Mouse (Mus musculus) forebrain, embryonic 12.5 days (tissue): ENCODE results near the gene Neurod2. TPM values are rescaled to one million over a fixed set of nuclear protein-coding genes. Genes with fewer than 3 reads are reported as not detected.

ENCODE experiments used
- ATAC-seq: fragments of 200-750 bp; cut with Nextera tagmentation; 2 replicates; pipeline ENCODE4 v1.8.0; 2017; ENCODE audit warnings: moderate TSS enrichment; ENCODE audit not compliant: low FRiP score
- H3K27ac ChIP-seq: fragments of 300-500 bp; sonication (generic); 2 replicates; pipeline ENCODE4 v1.5.1; 2016; ENCODE audit warnings: mild to moderate bottlenecking
- H3K27me3 ChIP-seq: fragments of 300-500 bp; sonication (generic); 2 replicates; pipeline ENCODE4 v1.6.1; 2016; ENCODE audit warnings: mild to moderate bottlenecking
- H3K36me3 ChIP-seq: fragments of 300-500 bp; sonication (generic); replicated peaks from 2 replicates; pipeline ENCODE4 v1.6.1; 2016; ENCODE audit warnings: mild to moderate bottlenecking
- H3K4me1 ChIP-seq: fragments of 300-500 bp; sonication (generic); 2 replicates; pipeline ENCODE4 v1.6.1; 2016
- H3K4me2 ChIP-seq: fragments of 300-500 bp; sonication (generic); 2 replicates; pipeline ENCODE4 v1.6.1; 2016; ENCODE audit warnings: mild to moderate bottlenecking, moderate library complexity
- H3K4me3 ChIP-seq: fragments of 300-500 bp; sonication (generic); replicated peaks from 2 replicates; pipeline ENCODE4 v1.5.1; 2016; ENCODE audit warnings: mild to moderate bottlenecking
- H3K9ac ChIP-seq: fragments of 300-500 bp; sonication (generic); 2 replicates; pipeline ENCODE4 v1.6.1; 2016; ENCODE audit warnings: mild to moderate bottlenecking
- H3K9me3 ChIP-seq: fragments of 300-500 bp; sonication (generic); 2 replicates; pipeline ENCODE4 v1.6.1; 2016
- WGBS: fragments of 180-500 bp; shearing (Covaris S2); methylation state at CpG from one replicate; pipeline ENCODE4 v1.1.7; 2016; 5-methylcytosine and 5-hydroxymethylcytosine counted together
- polyA plus RNA-seq: library from polyadenylated mRNA; unstranded; fragments of >200 nt; fragmentation: Nextera tagmentation; extraction: Ambion mirVana; gene quantifications from 2 replicates; pipeline ENCODE4 v1.2.1, GENCODE M21; 2016

Gene Neurod2
- 19.9 and 20.5 TPM in 2 replicates for polyA plus RNA-seq

DNA sequence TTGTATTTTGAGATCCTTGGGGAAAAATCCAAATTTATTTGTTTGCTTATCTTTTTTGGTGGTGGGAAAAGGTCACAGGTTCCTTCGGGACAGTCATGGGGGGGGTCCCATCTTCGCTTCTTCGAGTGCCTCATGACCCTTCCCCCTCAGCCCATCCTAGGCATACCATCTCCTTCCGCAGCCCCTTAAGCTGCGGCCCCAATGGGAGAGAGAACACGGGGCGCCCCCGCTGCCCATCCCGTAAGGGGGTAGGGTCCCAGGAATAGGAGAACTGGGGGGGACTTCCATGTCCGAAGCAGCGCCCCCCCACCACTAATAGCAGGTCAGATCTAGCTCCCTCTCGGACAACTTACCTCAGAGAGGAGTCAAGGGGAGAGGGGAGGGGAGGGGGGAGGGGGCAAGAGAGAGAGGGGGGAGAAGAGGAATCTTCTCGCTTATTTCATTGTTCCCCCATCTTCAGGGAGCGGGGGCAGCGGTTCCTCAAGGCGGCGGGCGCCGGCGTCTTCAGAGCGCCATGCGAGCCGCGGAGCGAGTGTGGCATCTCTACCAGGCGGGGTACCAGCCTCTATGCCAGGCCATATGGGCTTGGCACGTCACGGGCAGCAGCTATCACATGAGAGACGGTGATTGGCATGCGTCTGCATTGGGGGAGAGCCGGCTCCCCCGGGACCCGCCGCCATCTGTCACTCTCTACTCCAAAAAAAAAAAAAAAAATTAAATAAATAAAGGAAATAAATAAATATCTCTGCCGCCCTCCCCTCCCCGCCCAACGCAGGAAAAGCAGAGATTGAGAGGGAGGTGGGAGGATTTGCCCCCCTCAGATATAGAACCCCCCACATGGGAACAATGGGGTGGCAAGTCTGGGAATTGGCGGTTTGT, at the start of gene Neurod2:
TSS of gene Neurod2 (minus strand) at position 568 of the 879 bp plus-strand sequence.
- Histone ChIP-seq H3K27me3 (peaks cover 98% of the 10 kb centered on the region), H3K9ac (peak within 1 kb of the TSS; percentile 55), H3K9me3 (no peaks in the 10 kb centered on the region), H3K4me3 (peak within 1 kb of the TSS; percentile 43), H3K27ac (peak within 1 kb of the TSS; percentile 77), H3K4me1 (peaks cover 43% of the 10 kb centered on the region), H3K4me2 (peak within 1 kb of the TSS; percentile 44), H3K36me3 (no peaks in the 10 kb centered on the region)
- 0 out of 2 replicates have a peak, but pooled peaks have one; percentile 44 for ATAC-seq
- WGBS: 2% methylated on average over 38 of the region's 38 CpGs

DNA sequence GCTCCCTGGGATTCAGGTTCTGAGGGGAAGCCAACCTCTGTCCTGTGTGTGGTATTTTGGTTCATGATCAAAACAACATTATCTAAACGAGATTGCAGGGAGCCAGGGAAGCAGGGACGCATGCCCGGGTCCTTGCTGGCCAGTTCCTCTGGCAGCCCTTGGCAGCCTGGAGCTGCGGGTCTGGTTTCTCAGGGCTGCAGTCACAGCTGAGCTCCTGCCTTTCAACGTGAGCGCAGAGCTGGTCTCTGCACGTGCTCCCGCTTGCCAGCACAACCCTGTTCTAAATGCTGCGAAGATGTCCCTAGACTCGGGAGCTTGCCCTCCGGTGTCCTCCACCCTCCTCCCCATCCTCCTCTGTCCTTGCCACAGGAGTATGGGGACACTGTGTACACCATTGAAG, 48.3 kb upstream of the Neurod2 start:
- no peak overlapping the region for H3K9ac ChIP-seq
- peaks cover 71% of the 10 kb centered on the region for H3K36me3 ChIP-seq
- H3K4me1 ChIP-seq: peaks cover 3% of the 10 kb centered on the region; the same call in 1 of the 2 replicates
- H3K27ac ChIP-seq: no peak overlapping the region
- H3K9me3 ChIP-seq: no peaks in the 10 kb centered on the region
- H3K4me2 ChIP-seq: no peak overlapping the region
- no peak for ATAC-seq
- no peak overlapping the region for H3K4me3 ChIP-seq
- no peaks in the 10 kb centered on the region for H3K27me3 ChIP-seq
- WGBS: 86% methylated on average over 11 of the region's 11 CpGs

DNA sequence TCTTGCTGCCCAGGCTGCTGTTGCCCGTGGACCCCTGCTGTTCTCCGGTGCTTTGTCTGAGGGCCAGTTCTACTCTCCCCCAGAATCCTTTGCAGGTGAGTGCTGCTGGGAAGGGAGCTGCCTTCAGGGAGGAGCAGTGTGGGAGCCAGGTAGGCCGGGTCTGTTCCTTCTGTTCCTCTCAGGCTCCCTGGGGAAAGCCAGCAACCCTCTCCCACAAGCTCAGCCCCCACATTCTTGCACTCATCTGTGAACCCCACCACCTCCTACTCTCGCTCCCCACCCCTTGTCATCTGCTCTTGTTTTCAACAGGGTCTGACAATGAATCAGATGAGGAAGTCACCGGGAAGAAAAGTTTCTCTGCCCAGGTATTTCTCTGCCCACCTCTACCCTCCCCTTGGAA, 47.3 kb upstream of the Neurod2 start:
- Histone ChIP-seq H3K36me3 (peaks cover 71% of the 10 kb centered on the region), H3K9me3 (no peaks in the 10 kb centered on the region), H3K4me3 (no peak overlapping the region), H3K4me1 (peaks cover 12% of the 10 kb centered on the region), H3K27me3 (no peaks in the 10 kb centered on the region), H3K9ac (0 out of 2 replicates have a peak overlapping the region, but pooled peaks have one; percentile 4), H3K4me2 (no peak overlapping the region), H3K27ac (no peak overlapping the region)
- 67% methylated on average over 5 of the region's 5 CpGs for WGBS
- no peak for ATAC-seq

DNA sequence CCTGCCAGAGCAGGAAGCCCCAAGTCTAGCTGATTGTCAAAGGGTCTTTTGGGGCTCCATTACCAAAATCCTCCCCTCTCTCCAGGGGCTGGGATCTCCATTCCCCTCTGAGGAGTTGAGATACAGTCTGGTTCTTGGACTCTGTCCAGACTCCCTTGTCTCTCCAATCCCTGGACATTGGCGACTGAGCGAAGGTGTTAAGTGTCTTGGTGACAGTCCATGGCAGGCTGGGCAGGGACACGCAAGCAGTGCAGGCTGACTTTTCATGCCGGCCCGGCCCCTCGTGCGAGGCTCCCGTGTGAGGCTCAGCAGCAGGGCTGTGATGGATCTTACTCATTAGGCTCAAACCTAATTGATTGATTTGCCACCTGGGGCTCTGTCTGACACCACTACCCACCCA, 44.8 kb upstream of the Neurod2 start:
- H3K9ac ChIP-seq: no peak overlapping the region

DNA sequence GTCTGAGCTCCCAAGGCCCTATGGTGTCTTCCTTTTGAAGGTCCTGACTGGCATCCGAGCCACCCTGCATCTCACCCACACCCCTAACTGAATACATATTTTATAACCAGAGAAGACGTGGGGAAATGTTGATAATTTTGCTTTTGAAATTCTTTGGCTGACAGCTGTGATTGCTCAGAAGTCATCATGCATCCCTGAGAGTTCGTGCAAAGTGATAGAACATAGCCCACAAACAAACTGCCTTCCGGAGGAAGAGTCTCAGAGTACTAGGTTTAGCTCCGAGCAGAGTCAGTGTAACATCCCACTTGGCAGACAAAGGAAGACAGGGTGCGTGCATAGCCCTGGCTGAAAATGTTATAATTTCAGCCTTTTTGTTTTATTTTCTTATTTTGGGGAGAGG, 43.8 kb upstream of the Neurod2 start:
- Histone ChIP-seq H3K27ac (no peak overlapping the region), H3K4me3 (no peak overlapping the region), H3K9ac (no peak overlapping the region), H3K36me3 (peaks cover 42% of the 10 kb centered on the region), H3K4me1 (peaks cover 24% of the 10 kb centered on the region), H3K4me2 (no peak overlapping the region), H3K27me3 (no peaks in the 10 kb centered on the region), H3K9me3 (no peaks in the 10 kb centered on the region)
- no peak for ATAC-seq
- WGBS: 93% methylated on average over 6 of the region's 6 CpGs

More for the DNA sequence above, 44.8 kb upstream of the Neurod2 start:
- 83% methylated on average over 8 of the region's 8 CpGs for WGBS
- ATAC-seq: no peak
- no peaks in the 10 kb centered on the region for H3K9me3 ChIP-seq
- H3K4me1 ChIP-seq: peaks cover 24% of the 10 kb centered on the region
- no peaks in the 10 kb centered on the region for H3K27me3 ChIP-seq
- H3K27ac ChIP-seq: no peak overlapping the region
- H3K36me3 ChIP-seq: peaks cover 52% of the 10 kb centered on the region
- H3K4me2 ChIP-seq: no peak overlapping the region
- H3K4me3 ChIP-seq: no peak overlapping the region

DNA sequence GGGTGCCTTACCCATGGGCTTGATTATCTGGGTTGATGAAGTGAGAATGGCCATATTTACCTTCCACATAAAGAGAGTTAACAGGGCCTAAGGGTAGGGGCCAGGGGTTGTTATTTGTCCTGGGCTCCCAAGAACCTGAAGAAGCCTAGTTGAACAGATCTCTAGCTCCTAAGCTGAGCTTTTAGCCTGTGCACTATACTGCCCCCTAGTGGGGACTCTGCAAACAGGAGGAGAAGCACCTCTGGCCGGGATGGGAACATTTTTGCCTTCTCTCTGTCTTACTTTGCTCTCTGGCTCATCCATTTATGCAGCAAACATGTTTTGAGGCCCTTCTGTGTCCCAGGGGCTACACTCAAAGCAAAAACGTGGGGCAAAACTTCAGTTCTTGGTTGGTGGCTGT, 43.0 kb upstream of the Neurod2 start:
- peaks cover 33% of the 10 kb centered on the region for H3K36me3 ChIP-seq
- H3K9ac ChIP-seq: 0 out of 2 replicates have a peak overlapping the region, but pooled peaks have one; percentile 44
- peak overlapping the region; percentile 38 for H3K4me2 ChIP-seq
- 5% methylated on average over 2 of the region's 2 CpGs for WGBS
- H3K27me3 ChIP-seq: no peaks in the 10 kb centered on the region
- no peaks in the 10 kb centered on the region for H3K9me3 ChIP-seq
- no peak for ATAC-seq
- no peak overlapping the region for H3K4me3 ChIP-seq
- peak overlapping the region; percentile 80; the same call in 1 of the 2 replicates for H3K27ac ChIP-seq
- peaks cover 24% of the 10 kb centered on the region for H3K4me1 ChIP-seq

DNA sequence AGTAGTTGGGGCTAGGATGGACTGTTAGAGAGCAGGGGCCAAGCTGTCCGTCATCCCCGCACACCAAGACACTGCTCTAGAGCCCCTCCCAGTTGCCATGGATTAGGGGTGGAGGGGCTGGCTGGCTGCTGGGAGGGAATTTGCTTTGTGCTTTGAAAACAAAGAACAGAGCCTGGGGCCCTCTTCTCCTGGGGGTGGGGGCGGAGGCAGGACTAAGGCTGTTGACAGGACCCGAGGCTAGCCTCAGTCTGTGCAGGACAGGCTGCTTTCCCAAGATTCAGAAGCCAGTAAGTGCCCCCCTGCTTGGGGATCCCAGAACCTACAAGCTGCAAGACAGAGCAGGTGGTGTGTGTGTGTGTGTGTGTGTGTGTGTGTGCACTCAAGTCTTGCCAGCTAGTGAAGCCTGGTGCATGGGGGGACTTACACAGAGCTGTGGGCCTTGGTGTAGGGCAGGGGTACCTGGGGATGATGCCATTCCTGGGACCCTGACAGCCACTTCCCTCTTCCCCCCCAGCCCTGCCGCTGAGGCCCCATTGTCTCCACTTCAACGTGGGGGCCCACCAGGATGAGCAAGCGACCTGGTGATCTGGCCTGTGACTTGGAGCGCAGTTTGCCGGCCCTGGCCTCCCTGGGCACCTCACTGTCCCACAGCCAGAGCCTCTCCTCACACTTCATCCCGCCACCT, 42.2 kb upstream of the Neurod2 start:
- Histone ChIP-seq H3K4me1 (peaks cover 24% of the 10 kb centered on the region), H3K4me3 (peak overlapping the region; percentile 19; the same call in 1 of the 2 replicates), H3K9ac (peak overlapping the region; percentile 44), H3K9me3 (no peaks in the 10 kb centered on the region), H3K36me3 (peaks cover 28% of the 10 kb centered on the region), H3K27ac (peak overlapping the region; percentile 80), H3K4me2 (peak overlapping the region; percentile 38), H3K27me3 (no peaks in the 10 kb centered on the region)
- peak; percentile 74 for ATAC-seq
- WGBS: 26% methylated on average over 10 of the region's 10 CpGs

DNA sequence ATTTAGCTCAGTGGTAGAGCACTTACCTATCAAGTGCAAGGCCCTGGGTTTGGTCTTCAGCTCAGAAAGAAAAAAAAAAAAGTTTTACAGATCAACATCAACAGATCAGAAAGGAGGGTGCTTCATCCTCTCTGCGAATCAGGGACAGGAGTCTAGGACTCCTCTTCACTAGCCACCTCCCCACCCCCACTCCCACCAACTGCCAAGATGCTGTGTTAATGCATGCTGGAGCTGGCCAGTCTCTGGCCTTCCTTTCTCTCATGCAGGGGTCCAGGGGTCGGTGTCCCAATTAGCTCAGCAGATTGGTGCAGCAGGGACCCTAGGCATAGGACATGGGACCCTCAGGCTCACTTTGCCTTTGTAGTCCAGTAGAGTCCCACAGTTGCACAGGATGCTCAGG, 41.1 kb upstream of the Neurod2 start:
- Histone ChIP-seq H3K9ac (no peak overlapping the region), H3K4me1 (peaks cover 24% of the 10 kb centered on the region), H3K27me3 (no peaks in the 10 kb centered on the region), H3K4me3 (no peak overlapping the region), H3K9me3 (no peaks in the 10 kb centered on the region), H3K27ac (peak overlapping the region; percentile 80), H3K4me2 (no peak overlapping the region), H3K36me3 (peaks cover 21% of the 10 kb centered on the region)
- WGBS: 80% methylated on average over 2 of the region's 2 CpGs
- ATAC-seq: no peak

DNA sequence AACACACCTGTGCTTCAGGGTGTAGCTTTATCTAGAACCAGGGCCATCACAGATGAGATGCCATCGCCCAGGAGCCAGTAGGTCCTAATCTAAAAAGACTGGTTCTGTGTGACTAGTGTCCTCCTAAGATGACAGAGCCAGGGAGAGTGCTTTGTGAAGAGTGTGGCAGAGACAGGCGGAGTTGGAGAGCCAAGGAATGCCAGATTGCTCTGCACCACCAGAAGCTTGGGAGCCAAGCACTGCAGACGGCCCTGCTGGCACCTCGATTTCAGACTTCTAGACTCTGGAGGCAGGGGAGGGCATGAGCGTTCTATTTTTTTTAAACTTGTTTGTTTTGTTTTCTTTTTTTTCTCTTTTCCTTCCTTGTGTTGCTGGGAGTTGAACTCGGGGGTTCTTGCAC, 39.9 kb upstream of the Neurod2 start:
- Histone ChIP-seq H3K36me3 (peaks cover 8% of the 10 kb centered on the region; the same call in 1 of the 2 replicates), H3K27me3 (no peaks in the 10 kb centered on the region), H3K4me1 (peaks cover 24% of the 10 kb centered on the region), H3K9me3 (no peaks in the 10 kb centered on the region), H3K4me3 (no peak overlapping the region), H3K9ac (no peak overlapping the region), H3K4me2 (no peak overlapping the region), H3K27ac (no peak overlapping the region)
- WGBS: 85% methylated on average over 6 of the region's 6 CpGs
- ATAC-seq: no peak

DNA sequence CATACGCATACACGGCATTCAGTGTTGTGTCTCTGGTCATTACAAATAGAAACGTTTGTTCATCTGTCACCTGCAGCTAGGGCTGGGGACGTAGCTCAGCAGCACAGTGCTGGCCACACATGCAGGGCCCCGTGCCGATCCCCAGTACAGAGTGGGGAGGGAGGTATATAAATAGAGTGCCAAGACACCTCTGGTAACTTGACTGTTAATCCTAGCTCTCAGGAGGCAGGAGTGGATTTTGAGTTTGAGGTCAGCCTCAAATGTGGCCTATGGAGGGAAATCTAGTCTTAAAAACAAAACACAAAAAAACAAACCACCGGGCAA, 38.4 kb upstream of the Neurod2 start:
- Histone ChIP-seq H3K36me3 (0 out of 2 replicates have a peak, but pooled peaks cover 6% of the 10 kb centered on the region), H3K4me1 (peaks cover 22% of the 10 kb centered on the region), H3K4me2 (no peak overlapping the region), H3K27ac (no peak overlapping the region), H3K4me3 (no peak overlapping the region), H3K9ac (no peak overlapping the region), H3K9me3 (no peaks in the 10 kb centered on the region), H3K27me3 (no peaks in the 10 kb centered on the region)
- WGBS: 86% methylated on average over 7 of the region's 7 CpGs
- no peak for ATAC-seq

DNA sequence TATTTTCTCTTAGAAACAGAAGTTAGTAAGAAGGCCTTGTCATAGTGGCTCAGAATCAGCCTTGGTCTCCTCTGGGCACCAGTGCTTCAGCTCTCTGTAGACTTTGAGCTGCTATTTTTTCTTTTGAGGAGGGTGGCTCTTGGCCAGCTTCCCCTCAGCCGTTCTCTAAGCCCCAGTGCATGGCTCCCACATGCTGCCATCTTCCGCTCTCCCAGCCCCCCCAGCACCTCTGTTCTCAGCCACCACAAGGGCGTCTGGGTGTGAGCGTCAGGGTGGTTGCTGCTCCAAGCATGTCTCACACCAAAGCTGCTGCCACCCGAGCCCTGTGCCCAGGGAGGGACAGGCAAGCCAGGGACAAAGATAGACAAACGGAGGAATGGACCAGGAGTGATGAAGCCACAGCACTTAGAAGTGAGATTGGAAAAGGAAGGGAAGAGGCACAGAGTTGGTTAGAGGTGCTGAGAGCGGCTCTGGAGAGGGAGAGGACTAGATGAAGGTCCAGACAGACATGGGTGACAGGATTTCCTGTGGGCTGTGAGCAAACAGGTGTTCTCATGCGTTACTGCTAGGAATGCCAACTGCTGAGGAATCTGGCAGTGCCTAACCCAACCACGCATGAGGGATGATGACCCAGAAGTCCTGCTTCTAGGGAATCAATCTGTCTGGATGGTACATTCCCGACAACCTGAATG, 37.9 kb upstream of the Neurod2 start:
- Histone ChIP-seq H3K36me3 (0 out of 2 replicates have a peak, but pooled peaks cover 6% of the 10 kb centered on the region), H3K9ac (no peak overlapping the region), H3K27me3 (no peaks in the 10 kb centered on the region), H3K4me1 (peaks cover 18% of the 10 kb centered on the region), H3K4me3 (no peak overlapping the region), H3K9me3 (no peaks in the 10 kb centered on the region), H3K27ac (no peak overlapping the region), H3K4me2 (no peak overlapping the region)
- 82% methylated on average over 10 of the region's 10 CpGs for WGBS
- no peak for ATAC-seq

DNA sequence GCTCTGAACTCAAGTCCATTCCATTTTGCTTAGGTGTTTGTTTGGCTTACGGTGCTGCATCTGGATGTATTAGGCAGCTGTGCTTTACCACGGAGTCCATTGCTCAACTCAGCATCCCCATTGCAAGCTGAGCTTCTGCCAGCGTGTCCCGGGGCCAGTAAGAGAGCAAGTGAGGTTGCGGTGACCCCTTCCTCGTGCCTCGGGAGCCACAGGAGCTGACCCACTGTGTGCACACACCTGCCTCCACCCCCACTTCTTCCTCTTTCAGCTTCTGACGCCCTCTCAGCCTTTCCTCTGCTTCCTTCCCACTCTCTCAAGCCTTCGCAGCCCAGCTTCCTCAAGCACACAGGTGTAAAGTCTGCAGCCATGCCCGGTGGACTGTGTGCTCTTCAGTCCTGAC, 36.8 kb upstream of the Neurod2 start:
- no peak for ATAC-seq
- peaks cover 11% of the 10 kb centered on the region for H3K4me1 ChIP-seq
- no peaks in the 10 kb centered on the region for H3K9me3 ChIP-seq
- no peak overlapping the region for H3K4me2 ChIP-seq
- no peak overlapping the region for H3K4me3 ChIP-seq
- H3K27ac ChIP-seq: no peak overlapping the region
- 80% methylated on average over 10 of the region's 10 CpGs for WGBS
- H3K9ac ChIP-seq: no peak overlapping the region
- H3K36me3 ChIP-seq: 0 out of 2 replicates have a peak, but pooled peaks cover 6% of the 10 kb centered on the region
- H3K27me3 ChIP-seq: no peaks in the 10 kb centered on the region
